Mouse (Mus musculus): ENCODE results near the gene Got1.

DNA sequence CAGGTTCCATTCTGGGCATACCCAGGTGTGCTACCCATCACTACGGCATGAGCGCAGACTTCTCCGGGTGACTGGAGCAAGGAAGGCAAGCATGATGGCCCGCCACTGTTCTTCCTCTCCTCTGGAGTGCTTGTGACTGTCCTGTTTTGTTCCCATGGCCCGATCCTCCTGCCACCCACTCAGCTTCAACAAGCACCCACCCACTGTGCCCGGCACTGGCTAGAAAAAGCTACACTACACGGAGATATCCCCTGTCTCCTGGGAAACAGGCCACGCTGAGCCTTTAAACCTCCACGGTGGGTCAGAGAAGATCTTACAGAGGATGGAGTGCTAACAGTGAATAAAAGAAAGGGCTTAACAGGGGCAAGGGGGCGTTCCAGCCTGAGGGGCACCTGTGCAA, 5.2 kb downstream of the Got1 start:
- no peak for TF ChIP-seq MAFK (IDR thresholded peaks at IDR 0.05; ENCODE audit: insufficient replicate concordance, low read length)
- no peak for TF ChIP-seq CTCF (conservative IDR thresholded peaks at IDR 0.05 in 1 of 2, IDR thresholded peaks at IDR 0.05 in 1 of 2; ENCODE audit: low read depth in 2 of 2, low read length in 2 of 2)
- no peak for TF ChIP-seq HCFC1 (IDR thresholded peaks at IDR 0.05; ENCODE audit: low read depth, low read length)
- TF ChIP-seq POLR2A (IDR thresholded peaks at IDR 0.05; ENCODE audit: low read depth, low read length): no peak
- TF ChIP-seq MAX (IDR thresholded peaks at IDR 0.05; ENCODE audit: low read length): no peak
- TF ChIP-seq EP300 (IDR thresholded peaks at IDR 0.05; ENCODE audit: low read length): no peak
- TF ChIP-seq RCOR1 (conservative IDR thresholded peaks at IDR 0.05; ENCODE audit: low read depth, low read length): no peak
- TF ChIP-seq CHD2 (IDR thresholded peaks at IDR 0.05; ENCODE audit: low read length): no peak
- TF ChIP-seq KAT2A (IDR thresholded peaks at IDR 0.05; ENCODE audit: insufficient replicate concordance, low read length): no peak
- TF ChIP-seq IRF4 (IDR thresholded peaks at IDR 0.05; ENCODE audit: low read depth, low read length): no peak
